Mouse (Mus musculus) testis, postnatal 10 days (tissue): ENCODE data around the gene Rad23a.
A peak's percentile ranks its signal among the peaks of the same experiment; 100 is the strongest.
"Not testable (repeated sequence)": the region's sequence is repeated elsewhere in the genome, so short reads cannot be mapped to it uniquely, and the experiment has no call there.

Experiments
- DNase-seq: peaks from one replicate; pipeline ENCODE4 v3.0.0; 2021; ENCODE audit warnings: low spot score

Gene Rad23a

GRCm38 (mm10) chr8:84839875-84840247 is 604 bp downstream of the Rad23a start:
- no peak for DNase-seq

DNA sequence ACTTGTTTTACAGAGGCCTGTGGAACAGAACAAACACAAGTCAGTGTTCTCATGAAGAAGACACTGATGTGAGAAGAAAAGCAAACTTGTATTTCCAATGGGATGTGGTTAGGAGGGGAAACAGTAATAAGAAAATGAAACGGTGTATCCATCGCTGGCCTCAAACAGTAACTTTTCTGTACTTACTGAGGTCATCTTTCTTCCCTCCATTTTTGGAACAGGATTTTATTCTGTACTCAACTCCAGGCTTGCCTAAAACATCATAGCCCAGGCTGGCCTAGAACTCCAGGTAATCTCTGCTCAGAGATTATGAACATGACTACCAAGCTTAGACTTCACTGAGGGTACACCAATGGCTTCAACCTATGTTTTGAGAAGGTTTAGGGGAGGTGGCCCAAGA is 1.1 kb downstream of the Rad23a start:
- no peak for DNase-seq

GRCm38 (mm10) chr8:84838513-84838912 is 2.0 kb downstream of the Rad23a start:
- no peak for DNase-seq

- no peak for DNase-seq
Measured at GRCm38 (mm10) chr8:84837912-84838470, 2.5 kb downstream of the Rad23a start.

DNA sequence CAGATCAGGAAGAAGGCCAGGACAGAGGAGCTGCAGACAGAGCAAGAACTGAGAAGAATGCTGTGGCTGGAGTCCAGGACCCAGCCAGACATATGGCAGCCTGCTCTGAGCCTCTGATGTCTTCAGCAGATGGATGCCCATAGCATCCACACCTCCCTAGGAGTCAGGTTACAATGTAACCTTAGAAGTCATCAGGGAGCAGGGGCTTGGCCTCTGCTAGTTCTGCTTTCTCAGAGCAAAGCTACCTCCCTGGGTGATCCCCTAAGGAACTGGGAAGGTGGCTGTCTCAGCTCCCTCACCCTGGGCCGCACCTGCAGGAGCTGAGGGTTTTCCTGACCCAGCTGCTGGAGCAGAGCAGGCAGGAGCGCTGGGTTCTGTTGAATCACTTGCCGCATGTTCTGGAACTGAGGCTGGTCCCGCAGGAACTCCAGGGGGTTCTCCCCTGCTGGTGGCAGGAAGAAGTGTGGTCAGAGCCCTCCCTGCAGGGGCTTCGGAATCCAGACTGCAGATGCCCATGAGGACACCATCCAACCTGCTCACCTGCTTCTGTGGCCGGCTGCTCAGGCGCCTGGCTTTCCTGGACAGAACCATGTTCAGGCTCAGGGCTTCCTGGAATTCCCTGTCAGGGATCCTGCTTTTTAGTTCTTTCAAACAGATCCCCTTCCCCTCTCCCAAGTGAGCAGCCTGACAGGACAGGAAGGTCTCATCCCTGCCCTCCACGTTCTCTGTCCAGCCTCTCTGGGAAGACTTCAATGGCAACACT is 3.1 kb downstream of the Rad23a start:
- no peak for DNase-seq

- DNase-seq = peak; percentile 73
Measured at GRCm38 (mm10) chr8:84834866-84835855, 5.3 kb downstream of the Rad23a start.

- no peak for DNase-seq
Measured at GRCm38 (mm10) chr8:84834002-84834865, 6.2 kb downstream of the Rad23a start.

DNA sequence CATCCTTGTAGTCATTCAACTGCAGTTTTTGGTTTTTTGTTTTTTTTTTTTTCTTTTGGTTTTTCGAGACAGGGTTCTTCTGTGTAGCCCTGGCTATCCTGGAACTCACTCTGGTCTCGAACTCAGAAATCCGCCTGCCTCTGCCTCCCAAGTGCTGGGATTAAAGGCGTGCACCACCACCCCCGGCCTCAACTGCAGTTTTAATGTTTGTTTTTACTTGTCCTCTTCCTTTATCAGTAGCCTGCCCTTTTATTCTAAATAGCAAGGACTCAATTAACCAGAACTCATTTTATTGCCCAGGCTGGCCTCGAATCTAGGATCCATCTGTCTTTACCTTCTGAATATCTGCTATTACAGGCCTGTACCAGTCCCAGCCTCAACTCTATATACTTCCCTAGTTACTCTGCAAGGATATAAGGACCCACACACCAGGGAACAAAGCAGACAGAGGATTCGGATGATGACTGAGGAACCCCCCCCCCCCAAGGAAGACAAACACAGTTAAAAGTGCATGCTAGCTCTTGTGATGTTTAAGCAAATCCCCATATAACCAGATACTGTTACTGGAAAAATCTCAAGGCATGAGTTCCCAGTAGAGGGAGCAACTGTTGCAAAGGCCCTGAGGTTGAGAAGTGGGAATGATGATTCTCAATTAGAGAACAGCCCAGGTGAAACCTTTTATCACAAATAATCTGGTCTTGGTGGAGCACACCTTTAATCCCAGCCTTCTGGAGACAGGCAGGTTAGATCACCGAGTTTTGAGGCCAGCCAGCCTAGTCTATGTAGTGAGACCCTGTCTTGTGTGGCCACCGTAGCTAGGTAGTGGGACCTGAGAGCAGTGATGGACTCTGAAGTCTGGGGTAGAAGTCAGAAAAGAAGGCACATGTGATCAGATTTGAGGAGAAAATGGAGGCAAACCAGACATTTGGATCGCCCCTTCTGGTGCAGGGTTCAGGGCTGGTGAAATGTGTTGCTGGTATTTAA is 7.4 kb downstream of the Rad23a start:
- no peak for DNase-seq

DNA sequence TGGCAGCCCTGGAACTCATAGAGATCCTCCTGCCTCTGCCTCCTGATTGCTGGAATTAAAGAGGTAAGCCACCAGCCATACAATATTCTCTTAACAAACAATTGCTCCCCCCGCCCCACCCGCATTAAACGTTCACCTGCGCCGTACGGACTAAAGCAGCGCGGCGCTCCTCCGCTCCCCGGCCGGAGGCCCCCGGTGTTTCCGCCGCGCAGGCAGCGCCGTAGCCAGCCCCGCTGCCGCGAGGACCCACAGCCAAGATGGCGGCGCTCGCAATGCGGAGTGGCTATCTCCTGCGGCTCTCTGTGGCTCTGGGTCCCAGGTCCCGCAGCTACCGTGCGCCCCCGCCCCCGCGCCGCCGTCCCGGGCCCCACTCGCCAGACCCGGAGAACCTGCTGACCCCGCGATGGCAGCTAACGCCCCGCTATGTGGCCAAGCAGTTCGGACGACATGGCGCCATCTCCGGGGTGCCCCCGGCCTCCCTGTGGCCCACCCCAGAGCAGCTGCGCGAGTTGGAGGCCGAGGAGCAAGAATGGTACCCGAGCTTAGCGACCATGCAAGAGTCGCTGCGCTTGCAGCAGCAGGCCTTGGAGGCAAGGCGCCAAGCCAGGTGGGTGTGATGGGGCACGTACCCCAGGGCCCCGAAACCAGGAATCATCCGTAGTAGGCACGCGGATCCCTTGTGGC is 8.3 kb downstream of the Rad23a start:
- peak; percentile 88 for DNase-seq

DNA sequence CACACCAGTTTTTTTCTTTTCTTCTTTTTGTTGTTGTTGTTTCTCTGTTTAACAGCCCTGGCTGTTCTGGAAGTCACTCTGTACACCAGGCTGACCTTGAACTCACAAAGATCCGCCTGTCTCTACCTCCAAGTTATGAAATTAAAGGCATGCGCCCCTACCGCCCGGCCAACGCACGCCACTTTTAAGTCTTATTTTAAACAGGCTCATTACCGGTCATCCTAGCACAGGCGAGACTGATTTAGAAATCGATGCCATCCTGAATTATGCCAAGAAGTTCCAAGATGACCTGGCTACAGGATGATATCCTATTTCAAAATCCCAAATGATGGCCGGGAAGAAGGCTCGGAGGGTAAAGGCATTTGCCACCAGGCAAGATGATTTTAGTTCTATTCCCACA is 9.0 kb downstream of the Rad23a start, which contains the start of gene Gadd45gip1:
TSS of gene Gadd45gip1 (plus strand) at position 33 of the 400 bp plus-strand sequence.
- DNase-seq = peak; percentile 62

GRCm38 (mm10) chr8:84826518-84826917 is 13.9 kb downstream of the Rad23a start:
- not testable (repeated sequence) for DNase-seq

GRCm38 (mm10) chr8:84825636-84826035 is 14.8 kb downstream of the Rad23a start:
- no peak for DNase-seq

DNA sequence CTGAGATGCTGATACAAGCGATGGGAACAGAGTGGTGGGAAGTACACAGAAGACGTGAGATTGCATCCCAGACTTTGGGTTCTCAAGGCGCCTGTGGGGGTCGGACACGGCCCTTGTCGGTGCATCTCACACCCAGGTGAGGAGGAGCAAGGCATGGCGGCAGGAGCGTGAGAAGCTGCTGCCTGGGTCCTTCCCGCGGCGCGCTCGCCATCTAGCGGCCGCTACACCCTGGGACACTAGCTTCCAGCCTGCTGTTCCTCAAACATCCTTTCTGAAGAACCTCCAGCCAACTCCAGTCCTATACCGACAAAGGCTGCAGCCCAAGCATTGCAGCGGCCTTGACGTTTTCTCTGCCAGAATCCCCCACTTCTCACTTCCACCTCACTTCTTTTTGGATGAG is 16.8 kb downstream of the Rad23a start:
- DNase-seq = peak; percentile 80

- DNase-seq = no peak
Measured at GRCm38 (mm10) chr8:84822723-84823122, 17.7 kb downstream of the Rad23a start, which contains the start of gene Dand5. Dand5 (minus strand) TSS chr8:84822823.

DNA sequence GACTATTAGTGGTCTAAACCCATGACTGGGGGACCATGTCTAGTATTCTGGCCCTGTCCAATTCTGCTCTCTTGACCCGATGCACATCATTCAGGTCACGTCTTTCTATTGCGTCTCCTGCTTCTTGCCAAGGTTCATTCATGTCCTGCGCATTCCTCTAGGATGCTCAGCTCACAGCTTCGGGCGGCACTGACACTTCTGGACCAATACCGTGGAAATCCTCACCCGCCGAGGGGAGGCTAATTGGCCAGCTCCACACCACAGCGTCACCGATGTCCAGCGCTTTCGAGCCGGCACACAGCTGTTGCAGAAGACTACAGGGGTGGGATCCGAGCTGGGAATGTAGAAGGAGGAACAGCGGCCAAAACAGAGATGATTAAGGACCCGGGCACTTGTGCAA is 24.3 kb downstream of the Rad23a start:
- DNase-seq = no peak

DNA sequence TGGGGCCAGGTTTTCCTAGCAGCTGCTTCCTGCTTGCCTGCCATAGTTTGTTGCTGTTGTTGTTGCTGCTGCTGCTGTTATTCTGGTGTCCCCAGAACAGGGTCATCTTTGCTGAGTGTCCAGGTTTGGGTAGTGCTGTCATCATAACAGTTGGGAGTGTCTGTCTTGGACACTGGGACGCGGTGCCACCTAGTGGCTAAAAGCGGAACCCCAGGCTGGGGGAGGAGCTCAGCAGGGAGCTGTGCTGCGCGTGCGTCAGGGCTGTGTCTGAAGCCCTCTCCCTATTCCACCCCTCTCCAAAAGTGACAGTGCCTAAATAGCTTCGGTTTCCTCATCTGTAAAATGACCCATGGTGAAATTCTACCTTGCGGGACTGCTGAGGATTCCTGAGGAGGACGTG is 24.9 kb downstream of the Rad23a start:
- DNase-seq = peak; percentile 99

DNA sequence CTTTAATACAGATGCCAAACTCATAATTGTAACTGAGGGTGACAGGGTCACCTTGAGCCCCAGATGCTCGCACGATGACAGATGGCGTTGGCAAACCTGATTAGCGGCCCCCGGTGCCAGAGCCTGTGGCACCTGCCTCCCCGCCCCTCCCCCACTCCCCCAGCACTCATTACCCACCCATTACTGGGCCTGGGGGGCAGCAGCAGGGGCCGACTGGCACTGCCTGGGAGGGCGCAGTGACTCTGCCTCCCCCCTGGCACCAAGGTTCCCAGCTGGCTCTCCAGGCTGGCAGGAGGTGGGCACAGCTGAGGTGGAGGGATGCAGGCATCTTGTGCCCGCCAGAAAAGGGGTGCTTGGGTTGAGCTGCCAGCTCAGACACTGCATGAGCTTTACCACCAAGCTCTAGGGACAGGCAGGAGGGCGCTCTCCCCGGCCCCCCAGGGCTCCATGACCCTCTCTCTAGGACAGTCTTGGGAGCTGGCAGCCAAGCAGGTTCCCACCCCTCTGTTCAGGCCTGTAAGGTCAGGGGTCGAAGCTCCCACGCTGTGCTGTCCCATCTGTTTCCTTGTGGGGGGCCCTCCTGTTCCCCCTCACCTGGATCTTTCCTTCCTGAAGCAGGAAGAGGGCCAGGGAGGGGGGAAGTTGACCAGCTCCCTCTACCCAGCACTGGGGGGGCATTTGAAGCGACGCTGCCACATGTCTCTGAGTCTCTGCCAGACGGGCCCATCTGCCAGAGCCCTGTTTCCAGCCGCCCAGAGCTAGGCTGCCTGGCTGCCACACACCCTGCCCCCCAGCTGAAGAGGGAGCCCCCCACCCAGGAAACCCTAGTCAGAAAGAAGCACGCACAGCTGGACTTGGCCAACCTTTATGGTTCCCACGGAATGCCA is 25.7 kb downstream of the Rad23a start:
- DNase-seq = no peak

GRCm38 (mm10) chr8:84814240-84814554 is 26.3 kb downstream of the Rad23a start:
- DNase-seq = no peak

DNA sequence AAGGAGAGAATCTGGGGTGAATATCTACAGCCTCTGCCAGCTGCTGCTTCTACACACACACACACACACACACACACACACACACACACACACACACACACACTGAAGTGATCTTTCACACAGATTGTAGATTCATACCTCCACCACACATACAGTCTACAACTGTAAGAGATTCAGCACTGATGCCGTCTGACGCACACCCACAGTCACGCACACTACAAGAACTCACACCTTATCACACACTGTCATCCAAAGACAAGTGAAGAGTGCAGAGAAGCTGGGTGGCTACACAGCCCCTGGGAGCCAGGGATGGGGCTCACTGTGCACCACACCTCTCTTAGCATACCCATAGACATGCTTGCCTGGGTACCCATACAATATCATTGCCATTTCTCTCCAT is 26.6 kb downstream of the Rad23a start:
- no peak for DNase-seq
